Mouse (Mus musculus): ENCODE data around the gene Itpr1.

The Itpr1 gene

GRCm38 (mm10) chr6:108305171-108305779 lies 92.4 kb downstream of the Itpr1 start:
- in situ Hi-C loops (cut with MboI; ENCODE audit: low pct_unique_long_range_greater_than_20kb in 1 of 2, low sequenced_read_pairs in 2 of 2, unreplicated experiment in 1 of 2) = no loop called here

GRCm38 (mm10) chr6:108306240-108306639 lies 93.3 kb downstream of the Itpr1 start:
- in situ Hi-C loops (cut with MboI; ENCODE audit: low pct_unique_long_range_greater_than_20kb in 1 of 2, low sequenced_read_pairs in 2 of 2, unreplicated experiment in 1 of 2) = no loop called here

GRCm38 (mm10) chr6:108306910-108307584 lies 94.2 kb downstream of the Itpr1 start:
- in situ Hi-C loops (cut with MboI; ENCODE audit: low pct_unique_long_range_greater_than_20kb in 1 of 2, low sequenced_read_pairs in 2 of 2, unreplicated experiment in 1 of 2) = no loop called here

GRCm38 (mm10) chr6:108307770-108308169 lies 94.9 kb downstream of the Itpr1 start:
- in situ Hi-C loops (cut with MboI; ENCODE audit: low pct_unique_long_range_greater_than_20kb in 1 of 2, low sequenced_read_pairs in 2 of 2, unreplicated experiment in 1 of 2) = no loop called here

GRCm38 (mm10) chr6:108309391-108310182 lies 96.7 kb downstream of the Itpr1 start:
- in situ Hi-C loops (cut with MboI; ENCODE audit: low pct_unique_long_range_greater_than_20kb in 1 of 2, low sequenced_read_pairs in 2 of 2, unreplicated experiment in 1 of 2) = no loop called here

GRCm38 (mm10) chr6:108313056-108313455 lies 100.2 kb downstream of the Itpr1 start:
- in situ Hi-C loops (cut with MboI; ENCODE audit: low pct_unique_long_range_greater_than_20kb in 1 of 2, low sequenced_read_pairs in 2 of 2, unreplicated experiment in 1 of 2) = no loop called here

- in situ Hi-C loops (cut with MboI; ENCODE audit: low pct_unique_long_range_greater_than_20kb in 1 of 2, low sequenced_read_pairs in 2 of 2, unreplicated experiment in 1 of 2) = no loop called here
Observed at GRCm38 (mm10) chr6:108313997-108314396, 101.1 kb downstream of the Itpr1 start.

- in situ Hi-C loops (cut with MboI; ENCODE audit: low pct_unique_long_range_greater_than_20kb in 1 of 2, low sequenced_read_pairs in 2 of 2, unreplicated experiment in 1 of 2) = no loop called here
Observed at GRCm38 (mm10) chr6:108316268-108316824, 103.5 kb downstream of the Itpr1 start.

- in situ Hi-C loops (cut with MboI; ENCODE audit: low pct_unique_long_range_greater_than_20kb in 1 of 2, low sequenced_read_pairs in 2 of 2, unreplicated experiment in 1 of 2) = no loop called here
Observed at GRCm38 (mm10) chr6:108316951-108317350, 104.1 kb downstream of the Itpr1 start.

- in situ Hi-C loops (cut with MboI; ENCODE audit: low pct_unique_long_range_greater_than_20kb in 1 of 2, low sequenced_read_pairs in 2 of 2, unreplicated experiment in 1 of 2) = no loop called here
Observed at GRCm38 (mm10) chr6:108321653-108322052, 108.8 kb downstream of the Itpr1 start.

GRCm38 (mm10) chr6:108324464-108325025 lies 111.6 kb downstream of the Itpr1 start:
- in situ Hi-C loops (cut with MboI; ENCODE audit: low pct_unique_long_range_greater_than_20kb in 1 of 2, low sequenced_read_pairs in 2 of 2, unreplicated experiment in 1 of 2) = no loop called here

- in situ Hi-C loops (cut with MboI; ENCODE audit: low pct_unique_long_range_greater_than_20kb in 1 of 2, low sequenced_read_pairs in 2 of 2, unreplicated experiment in 1 of 2) = no loop called here
Observed at GRCm38 (mm10) chr6:108325400-108325799, 112.5 kb downstream of the Itpr1 start.

- in situ Hi-C loops (cut with MboI; ENCODE audit: low pct_unique_long_range_greater_than_20kb in 1 of 2, low sequenced_read_pairs in 2 of 2, unreplicated experiment in 1 of 2) = no loop called here
Observed at GRCm38 (mm10) chr6:108325948-108326411, 113.1 kb downstream of the Itpr1 start.

GRCm38 (mm10) chr6:108326751-108327161 lies 113.9 kb downstream of the Itpr1 start:
- in situ Hi-C loops (cut with MboI; ENCODE audit: low pct_unique_long_range_greater_than_20kb in 1 of 2, low sequenced_read_pairs in 2 of 2, unreplicated experiment in 1 of 2) = no loop called here

- in situ Hi-C loops (cut with MboI; ENCODE audit: low pct_unique_long_range_greater_than_20kb in 1 of 2, low sequenced_read_pairs in 2 of 2, unreplicated experiment in 1 of 2) = no loop called here
Observed at GRCm38 (mm10) chr6:108327561-108327960, 114.7 kb downstream of the Itpr1 start.

- in situ Hi-C loops (cut with MboI; ENCODE audit: low pct_unique_long_range_greater_than_20kb in 1 of 2, low sequenced_read_pairs in 2 of 2, unreplicated experiment in 1 of 2) = no loop called here
Observed at GRCm38 (mm10) chr6:108328296-108328695, 115.4 kb downstream of the Itpr1 start.

- in situ Hi-C loops (cut with MboI; ENCODE audit: low pct_unique_long_range_greater_than_20kb in 1 of 2, low sequenced_read_pairs in 2 of 2, unreplicated experiment in 1 of 2) = no loop called here
Observed at GRCm38 (mm10) chr6:108330461-108330860, 117.6 kb downstream of the Itpr1 start.

- in situ Hi-C loops (cut with MboI; ENCODE audit: low pct_unique_long_range_greater_than_20kb in 1 of 2, low sequenced_read_pairs in 2 of 2, unreplicated experiment in 1 of 2) = no loop called here
Observed at GRCm38 (mm10) chr6:108331268-108331667, 118.4 kb downstream of the Itpr1 start.

GRCm38 (mm10) chr6:108334059-108334458 lies 121.2 kb downstream of the Itpr1 start:
- in situ Hi-C loops (cut with MboI; ENCODE audit: low pct_unique_long_range_greater_than_20kb in 1 of 2, low sequenced_read_pairs in 2 of 2, unreplicated experiment in 1 of 2) = no loop called here

All from mouse embryonic stem cell (cell line).